Mouse (Mus musculus): ENCODE measurements at regions not wholly inside any gene's neighbourhood (a gene's known extent, or its start where the extent isn't known, plus 50 kb on each side); places are given as distances from the start of the nearest gene placed in this dataset.
"Not testable (repeated sequence)": the region's sequence is repeated elsewhere in the genome, so short reads cannot be mapped to it uniquely, and the experiment has no call there.

DNA sequence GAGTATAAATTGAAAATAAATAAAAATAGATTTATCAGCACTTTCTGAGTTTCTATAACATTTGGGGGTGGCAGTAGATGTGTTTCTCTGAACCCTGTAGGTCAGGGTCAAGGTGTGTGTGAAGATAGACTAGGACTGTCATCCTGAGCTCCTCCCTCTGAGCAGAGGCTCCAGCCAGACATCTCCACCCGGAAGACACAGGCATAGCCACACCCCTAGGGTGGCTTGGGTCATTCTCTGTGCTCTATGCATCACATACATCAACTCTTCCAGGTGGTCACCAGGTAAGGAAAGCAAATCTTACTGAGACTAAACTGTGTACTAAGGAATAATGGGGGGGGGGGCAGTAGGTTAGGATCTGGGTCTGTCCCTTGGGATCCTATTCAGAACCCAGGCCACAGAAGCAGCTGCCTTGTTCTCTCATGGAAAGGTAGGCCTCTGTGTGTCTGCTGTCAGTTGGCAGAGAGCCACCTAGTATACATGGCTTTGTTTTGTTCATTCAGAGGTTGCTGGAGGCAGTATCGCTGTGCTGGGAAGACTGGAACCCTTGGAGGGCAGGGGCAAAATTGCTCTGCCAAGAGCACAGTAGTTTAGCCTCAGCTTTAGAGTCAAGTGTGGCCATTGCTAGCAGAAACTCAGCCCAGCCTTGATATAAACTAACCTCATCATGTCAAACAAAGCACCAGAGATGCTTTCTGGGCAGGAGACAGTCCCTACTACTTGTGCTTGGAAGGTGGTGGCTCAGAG lies 240.3 kb downstream of the Bcl11a start:
- H3K27ac ChIP-seq (ENCODE audit: low read depth, low read length), result no peak overlapping the region
- no peak for ATAC-seq (replicated peaks; ENCODE audit: insufficient number of reproducible peaks, low FRiP score, low TSS enrichment)
- WGBS (ENCODE audit: insufficient replicate concordance), result 73% methylated on average over 2 of the region's 2 CpGs
- no peaks in the 10 kb centered on the region for H3K27me3 ChIP-seq (ENCODE audit: control insufficient read depth, insufficient read depth, low read length)
- no peak overlapping the region for H3K4me2 ChIP-seq
- no peaks in the 10 kb centered on the region for H3K36me3 ChIP-seq (ENCODE audit: control insufficient read depth, insufficient read depth, low read length)
- H3K9me3 ChIP-seq (replicated peaks; ENCODE audit: control insufficient read depth, low read length), result no peaks in the 10 kb centered on the region
- no peaks in the 10 kb centered on the region for H3K4me1 ChIP-seq (ENCODE audit: control insufficient read depth, insufficient read depth, low read length)
- H3K4me3 ChIP-seq (ENCODE audit: low read depth, low read length), result no peak overlapping the region
- no peak overlapping the region for H3K9ac ChIP-seq (ENCODE audit: low read depth, low read length)

DNA sequence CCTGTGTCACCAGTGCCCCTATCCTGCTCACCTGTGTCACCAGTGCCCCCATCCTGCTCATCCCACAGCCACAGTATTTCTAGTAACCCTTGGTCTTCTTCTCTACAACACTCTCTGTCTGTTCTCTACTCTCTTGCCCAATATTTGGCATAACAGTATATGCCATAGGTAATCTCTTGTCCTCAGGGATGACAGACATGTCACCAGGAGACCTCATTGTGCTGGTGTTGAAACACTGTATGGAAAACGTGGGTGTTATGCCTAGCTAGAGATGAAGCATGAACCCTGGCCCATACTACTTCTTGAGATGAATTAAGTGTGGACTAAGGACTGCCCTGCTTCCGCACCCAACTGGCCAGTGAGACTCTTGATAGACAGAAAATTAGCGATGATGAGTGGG lies 241.4 kb downstream of the Bcl11a start:
- Histone ChIP-seq H3K9ac (ENCODE audit: low read depth, low read length) (no peak overlapping the region), H3K4me3 (ENCODE audit: low read depth, low read length) (no peak overlapping the region), H3K27me3 (ENCODE audit: control insufficient read depth, insufficient read depth, low read length) (no peaks in the 10 kb centered on the region), H3K4me1 (ENCODE audit: control insufficient read depth, insufficient read depth, low read length) (no peaks in the 10 kb centered on the region), H3K9me3 (replicated peaks; ENCODE audit: control insufficient read depth, low read length) (no peaks in the 10 kb centered on the region), H3K4me2 (no peak overlapping the region), H3K27ac (ENCODE audit: low read depth, low read length) (no peak overlapping the region), H3K36me3 (ENCODE audit: control insufficient read depth, insufficient read depth, low read length) (no peaks in the 10 kb centered on the region)
- no peak for ATAC-seq (replicated peaks; ENCODE audit: insufficient number of reproducible peaks, low FRiP score, low TSS enrichment)
- 80% methylated on average over 3 of the region's 3 CpGs for WGBS (ENCODE audit: insufficient replicate concordance)

DNA sequence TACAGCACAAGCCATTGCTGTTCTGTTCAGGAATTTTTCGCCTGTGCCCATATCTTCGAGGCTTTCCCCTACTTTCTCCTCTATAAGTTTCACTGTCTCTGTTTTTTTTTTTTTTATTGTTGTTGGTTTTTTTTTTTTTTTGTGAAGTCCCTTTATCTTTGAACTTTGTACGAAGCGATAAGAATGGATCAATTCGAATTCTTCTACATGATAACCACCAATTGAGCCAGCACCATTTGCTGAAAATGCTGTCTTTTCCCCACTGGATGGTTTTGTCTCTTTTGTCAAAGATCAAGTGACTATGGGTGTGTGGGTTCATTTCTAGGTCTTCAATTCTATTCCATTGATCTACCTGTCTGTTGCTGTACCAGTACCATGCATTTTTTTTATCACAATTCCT lies 244.6 kb downstream of the Bcl11a start:
- WGBS (ENCODE audit: insufficient replicate concordance), result 84% methylated on average over 5 of the region's 5 CpGs
- not testable (repeated sequence) for H3K9ac ChIP-seq (ENCODE audit: low read depth, low read length); H3K4me2 ChIP-seq; H3K27me3 ChIP-seq (ENCODE audit: control insufficient read depth, insufficient read depth, low read length); H3K4me1 ChIP-seq (ENCODE audit: control insufficient read depth, insufficient read depth, low read length); ATAC-seq (replicated peaks; ENCODE audit: insufficient number of reproducible peaks, low FRiP score, low TSS enrichment); H3K4me3 ChIP-seq (ENCODE audit: low read depth, low read length); H3K9me3 ChIP-seq (replicated peaks; ENCODE audit: control insufficient read depth, low read length); H3K27ac ChIP-seq (ENCODE audit: low read depth, low read length); H3K36me3 ChIP-seq (ENCODE audit: control insufficient read depth, insufficient read depth, low read length)

DNA sequence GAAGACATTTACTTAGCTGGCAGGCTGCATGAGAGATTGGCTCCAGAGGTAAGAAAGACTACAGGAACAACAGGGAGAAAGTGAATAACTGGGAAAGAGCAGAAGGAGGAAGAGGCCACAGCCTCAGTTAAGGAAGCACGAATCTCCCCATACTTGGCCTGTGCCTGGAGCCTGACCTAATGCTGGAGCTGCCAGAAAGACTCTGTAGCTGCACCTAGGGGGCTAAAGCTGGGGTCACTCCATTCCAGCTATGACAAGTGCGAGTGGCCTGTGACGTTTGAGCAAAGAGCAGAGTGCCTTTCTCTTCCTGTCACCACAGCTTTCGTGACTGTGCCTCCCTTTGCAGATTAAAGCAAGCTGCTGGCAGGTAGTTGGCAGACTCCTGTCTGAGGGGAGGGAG lies 250.6 kb downstream of the Bcl11a start:
- Histone ChIP-seq H3K27me3 (ENCODE audit: control insufficient read depth, insufficient read depth, low read length) (no peaks in the 10 kb centered on the region), H3K4me2 (no peak overlapping the region), H3K9me3 (replicated peaks; ENCODE audit: control insufficient read depth, low read length) (no peaks in the 10 kb centered on the region), H3K36me3 (ENCODE audit: control insufficient read depth, insufficient read depth, low read length) (no peaks in the 10 kb centered on the region), H3K4me1 (ENCODE audit: control insufficient read depth, insufficient read depth, low read length) (no peaks in the 10 kb centered on the region), H3K27ac (ENCODE audit: low read depth, low read length) (no peak overlapping the region), H3K9ac (ENCODE audit: low read depth, low read length) (no peak overlapping the region; the same call in 1 of the 2 replicates), H3K4me3 (ENCODE audit: low read depth, low read length) (no peak overlapping the region)
- 32% methylated on average over 4 of the region's 4 CpGs for WGBS (ENCODE audit: insufficient replicate concordance)
- no peak for ATAC-seq (replicated peaks; ENCODE audit: insufficient number of reproducible peaks, low FRiP score, low TSS enrichment)

DNA sequence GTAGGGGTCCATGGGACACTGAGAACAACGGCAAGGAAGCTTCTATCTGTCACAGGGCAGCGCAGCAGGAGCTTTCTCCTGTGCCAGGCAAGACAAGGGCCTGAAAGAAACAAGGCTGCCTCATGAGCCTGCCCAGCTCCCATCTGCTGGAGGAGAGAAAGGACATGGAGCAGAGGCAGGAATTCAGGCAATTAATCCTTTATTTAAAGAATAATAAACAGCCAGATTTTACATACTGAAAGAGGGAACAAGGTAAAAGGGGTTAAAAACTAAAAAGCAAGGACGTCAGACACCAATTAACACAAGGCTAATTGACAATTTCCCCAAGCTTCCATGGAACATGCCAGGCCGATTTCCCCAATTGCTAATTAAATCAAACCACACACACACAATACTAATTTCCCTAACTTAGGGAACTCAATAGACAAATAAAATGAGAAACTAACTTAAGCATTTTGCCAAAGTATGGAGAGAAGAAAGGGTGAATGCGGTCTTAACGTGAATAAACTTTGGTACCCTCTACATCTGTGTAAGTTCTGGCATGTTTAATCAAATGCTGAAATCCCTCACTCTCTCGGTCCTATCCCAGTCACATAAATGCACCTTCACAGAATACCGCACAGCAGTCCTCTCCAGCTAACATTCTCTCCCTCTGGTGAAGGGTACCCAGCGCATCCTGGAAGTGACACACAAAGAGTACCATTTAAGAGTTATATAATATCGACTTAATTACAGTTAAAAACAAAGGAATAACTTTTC lies 252.7 kb downstream of the Bcl11a start:
- H3K9ac ChIP-seq (ENCODE audit: low read depth, low read length), result no peak overlapping the region
- no peak overlapping the region for H3K4me2 ChIP-seq
- no peaks in the 10 kb centered on the region for H3K27me3 ChIP-seq (ENCODE audit: control insufficient read depth, insufficient read depth, low read length)
- H3K36me3 ChIP-seq (ENCODE audit: control insufficient read depth, insufficient read depth, low read length), result no peaks in the 10 kb centered on the region
- H3K27ac ChIP-seq (ENCODE audit: low read depth, low read length), result no peak overlapping the region
- no peak for ATAC-seq (replicated peaks; ENCODE audit: insufficient number of reproducible peaks, low FRiP score, low TSS enrichment)
- no peaks in the 10 kb centered on the region for H3K4me1 ChIP-seq (ENCODE audit: control insufficient read depth, insufficient read depth, low read length)
- WGBS (ENCODE audit: insufficient replicate concordance), result 77% methylated on average over 10 of the region's 10 CpGs
- H3K9me3 ChIP-seq (replicated peaks; ENCODE audit: control insufficient read depth, low read length), result no peaks in the 10 kb centered on the region
- no peak overlapping the region for H3K4me3 ChIP-seq (ENCODE audit: low read depth, low read length)

DNA sequence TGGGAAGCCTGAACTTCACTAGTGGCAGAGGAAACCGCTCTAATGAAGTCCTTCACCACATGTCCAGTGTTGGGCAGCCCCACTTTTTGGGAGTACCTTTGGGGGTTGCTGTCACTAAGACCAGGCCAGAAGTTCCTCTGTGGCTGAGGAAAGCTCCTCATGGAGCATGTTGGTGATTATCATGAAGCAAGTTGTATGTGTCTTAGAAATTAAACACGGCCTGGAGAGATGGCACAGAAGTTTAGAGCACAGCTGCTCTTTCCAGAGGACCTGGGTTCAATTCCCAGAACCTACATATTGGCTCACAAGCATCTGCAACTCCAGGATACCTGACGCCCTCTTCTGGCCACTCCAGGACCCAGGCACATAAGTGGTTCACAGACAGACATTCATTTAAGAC lies 254.4 kb downstream of the Bcl11a start:
- H3K36me3 ChIP-seq (ENCODE audit: control insufficient read depth, insufficient read depth, low read length), result no peaks in the 10 kb centered on the region
- H3K27ac ChIP-seq (ENCODE audit: low read depth, low read length), result no peak overlapping the region
- no peak overlapping the region for H3K4me2 ChIP-seq
- no peaks in the 10 kb centered on the region for H3K4me1 ChIP-seq (ENCODE audit: control insufficient read depth, insufficient read depth, low read length)
- H3K9ac ChIP-seq (ENCODE audit: low read depth, low read length), result no peak overlapping the region
- no peaks in the 10 kb centered on the region for H3K27me3 ChIP-seq (ENCODE audit: control insufficient read depth, insufficient read depth, low read length)
- no peak overlapping the region for H3K4me3 ChIP-seq (ENCODE audit: low read depth, low read length)
- no peak for ATAC-seq (replicated peaks; ENCODE audit: insufficient number of reproducible peaks, low FRiP score, low TSS enrichment)
- 79% methylated on average over 3 of the region's 3 CpGs for WGBS (ENCODE audit: insufficient replicate concordance)
- H3K9me3 ChIP-seq (replicated peaks; ENCODE audit: control insufficient read depth, low read length), result no peaks in the 10 kb centered on the region

GRCm38 (mm10) chr11:24333111-24333510 lies 255.3 kb downstream of the Bcl11a start:
- H3K27ac ChIP-seq (ENCODE audit: low read depth, low read length), result no peak overlapping the region
- H3K36me3 ChIP-seq (ENCODE audit: control insufficient read depth, insufficient read depth, low read length), result no peaks in the 10 kb centered on the region
- H3K4me1 ChIP-seq (ENCODE audit: control insufficient read depth, insufficient read depth, low read length), result no peaks in the 10 kb centered on the region
- no peaks in the 10 kb centered on the region for H3K27me3 ChIP-seq (ENCODE audit: control insufficient read depth, insufficient read depth, low read length)
- WGBS (ENCODE audit: insufficient replicate concordance), result 69% methylated on average over 6 of the region's 6 CpGs
- H3K4me2 ChIP-seq, result no peak overlapping the region
- no peak overlapping the region for H3K9ac ChIP-seq (ENCODE audit: low read depth, low read length)
- ATAC-seq (replicated peaks; ENCODE audit: insufficient number of reproducible peaks, low FRiP score, low TSS enrichment), result no peak
- H3K4me3 ChIP-seq (ENCODE audit: low read depth, low read length), result no peak overlapping the region
- H3K9me3 ChIP-seq (replicated peaks; ENCODE audit: control insufficient read depth, low read length), result no peaks in the 10 kb centered on the region

GRCm38 (mm10) chr11:24335256-24335655 lies 257.4 kb downstream of the Bcl11a start:
- no peak for ATAC-seq (replicated peaks; ENCODE audit: insufficient number of reproducible peaks, low FRiP score, low TSS enrichment)
- 82% methylated on average over 4 of the region's 4 CpGs for WGBS (ENCODE audit: insufficient replicate concordance)
- no peaks in the 10 kb centered on the region for H3K4me1 ChIP-seq (ENCODE audit: control insufficient read depth, insufficient read depth, low read length)

DNA sequence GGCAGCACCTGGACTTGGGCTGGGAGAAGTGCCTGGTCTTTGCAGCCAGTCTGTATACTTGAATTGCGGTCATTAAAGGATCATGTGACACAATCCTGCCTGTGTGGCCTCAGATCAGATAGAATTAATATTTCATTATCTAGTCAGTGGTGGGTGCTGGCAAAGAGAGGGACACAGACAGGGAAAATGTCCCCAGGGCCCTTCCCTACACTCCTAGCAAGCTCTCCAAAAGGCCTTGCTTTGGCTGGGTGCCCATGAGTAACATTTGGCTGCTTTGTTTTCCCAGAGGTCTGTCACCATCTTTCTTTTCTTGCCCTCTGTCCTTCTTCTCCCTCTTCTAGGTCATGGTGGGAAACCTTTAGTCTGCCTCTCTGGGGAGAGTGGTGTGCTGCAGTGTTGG lies 260.3 kb downstream of the Bcl11a start:
- Histone ChIP-seq H3K9ac (ENCODE audit: low read depth, low read length) (no peak overlapping the region), H3K4me2 (no peak overlapping the region), H3K27ac (ENCODE audit: low read depth, low read length) (no peak overlapping the region), H3K27me3 (ENCODE audit: control insufficient read depth, insufficient read depth, low read length) (no peaks in the 10 kb centered on the region), H3K9me3 (replicated peaks; ENCODE audit: control insufficient read depth, low read length) (no peaks in the 10 kb centered on the region), H3K4me3 (ENCODE audit: low read depth, low read length) (no peak overlapping the region), H3K36me3 (ENCODE audit: control insufficient read depth, insufficient read depth, low read length) (no peaks in the 10 kb centered on the region), H3K4me1 (ENCODE audit: control insufficient read depth, insufficient read depth, low read length) (no peaks in the 10 kb centered on the region)
- WGBS (ENCODE audit: insufficient replicate concordance), result 86% methylated on average over 1 of the region's 1 CpGs
- no peak for ATAC-seq (replicated peaks; ENCODE audit: insufficient number of reproducible peaks, low FRiP score, low TSS enrichment)

More at GRCm38 (mm10) chr11:24335256-24335655, 257.4 kb downstream of the Bcl11a start:
- no peaks in the 10 kb centered on the region for H3K9me3 ChIP-seq (replicated peaks; ENCODE audit: control insufficient read depth, low read length)
- no peak overlapping the region for H3K9ac ChIP-seq (ENCODE audit: low read depth, low read length)
- no peaks in the 10 kb centered on the region for H3K36me3 ChIP-seq (ENCODE audit: control insufficient read depth, insufficient read depth, low read length)
- no peaks in the 10 kb centered on the region for H3K27me3 ChIP-seq (ENCODE audit: control insufficient read depth, insufficient read depth, low read length)
- no peak overlapping the region for H3K27ac ChIP-seq (ENCODE audit: low read depth, low read length)
- H3K4me2 ChIP-seq, result no peak overlapping the region
- H3K4me3 ChIP-seq (ENCODE audit: low read depth, low read length), result no peak overlapping the region

All from heart, embryonic 11.5 days (tissue).